Mouse (Mus musculus) CD8-positive naive resting alpha-beta T cell, adult 2 months (primary cell): ENCODE data around the gene Hhipl1.

ENCODE experiments used
- DNase-seq, 2 experiments: peaks; one replicate each; pipeline ENCODE4 v3.0.0; 2022; ENCODE audit warnings: low read depth in 2 of 2, low spot score in 2 of 2

Hhipl1 gene

GRCm38 (mm10) chr12:108305812-108306794 lies at the start of gene Hhipl1:
Gene Hhipl1 (plus strand): TSS chr12:108306270.
- no peak for DNase-seq

- DNase-seq = no peak
Observed at GRCm38 (mm10) chr12:108256734-108257133, 49.3 kb upstream of the Hhipl1 start.

DNA sequence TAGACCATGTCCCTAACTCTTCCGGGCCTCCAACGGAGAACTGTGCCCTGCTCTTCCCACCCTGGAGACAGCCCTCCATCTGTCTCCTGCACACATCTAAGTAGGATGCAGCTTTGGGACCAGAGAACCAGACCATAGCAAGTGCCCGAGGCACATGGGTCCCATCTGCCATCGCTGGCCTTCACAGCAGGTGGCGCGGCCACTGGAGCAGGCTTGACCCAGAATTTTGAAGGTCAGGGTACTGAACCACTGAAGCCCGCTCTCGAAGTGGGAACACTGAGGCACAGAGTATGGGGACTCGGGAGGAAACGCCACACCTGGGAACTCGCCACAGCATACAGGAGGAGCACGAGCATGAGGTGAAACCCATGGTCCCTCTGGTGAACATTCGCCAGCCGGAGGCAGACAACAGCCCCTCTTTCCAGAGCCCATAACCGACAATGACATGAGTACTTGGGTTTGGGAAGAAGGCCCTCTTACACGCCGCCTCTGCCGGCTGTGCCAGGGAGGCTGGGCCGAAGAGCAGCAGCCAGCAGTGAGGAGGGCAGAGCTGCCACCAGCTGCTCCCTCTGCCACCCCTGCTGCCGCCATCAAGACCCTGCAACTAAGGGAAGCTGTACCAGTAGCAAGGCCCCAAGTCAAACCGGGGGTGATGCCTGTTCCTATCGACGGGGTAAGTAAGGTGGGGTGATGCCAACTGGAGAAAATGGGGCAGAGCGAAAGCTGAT lies 46.6 kb upstream of the Hhipl1 start:
- DNase-seq = no peak

DNA sequence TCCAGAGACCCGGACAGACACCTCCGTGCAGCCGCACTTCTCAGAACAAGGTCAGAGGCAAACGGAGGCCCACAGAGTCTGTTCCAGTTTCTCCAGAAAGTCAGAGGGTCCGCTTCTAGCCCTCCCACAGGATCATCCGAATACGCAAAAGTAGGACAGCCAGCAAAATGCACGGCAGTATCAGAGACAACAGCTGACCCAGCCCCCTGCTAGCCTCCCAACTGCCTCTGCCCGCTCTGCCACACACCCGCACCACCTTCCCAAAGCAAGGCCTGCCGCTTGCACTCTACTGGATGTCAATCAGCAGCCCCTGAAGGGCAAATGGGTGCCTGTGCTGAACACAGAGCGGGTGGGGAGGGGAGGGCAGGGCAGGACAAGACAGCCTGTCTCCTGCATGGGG lies 45.1 kb upstream of the Hhipl1 start:
- no peak for DNase-seq

- no peak for DNase-seq
Observed at GRCm38 (mm10) chr12:108264918-108265317, 41.2 kb upstream of the Hhipl1 start.

DNA sequence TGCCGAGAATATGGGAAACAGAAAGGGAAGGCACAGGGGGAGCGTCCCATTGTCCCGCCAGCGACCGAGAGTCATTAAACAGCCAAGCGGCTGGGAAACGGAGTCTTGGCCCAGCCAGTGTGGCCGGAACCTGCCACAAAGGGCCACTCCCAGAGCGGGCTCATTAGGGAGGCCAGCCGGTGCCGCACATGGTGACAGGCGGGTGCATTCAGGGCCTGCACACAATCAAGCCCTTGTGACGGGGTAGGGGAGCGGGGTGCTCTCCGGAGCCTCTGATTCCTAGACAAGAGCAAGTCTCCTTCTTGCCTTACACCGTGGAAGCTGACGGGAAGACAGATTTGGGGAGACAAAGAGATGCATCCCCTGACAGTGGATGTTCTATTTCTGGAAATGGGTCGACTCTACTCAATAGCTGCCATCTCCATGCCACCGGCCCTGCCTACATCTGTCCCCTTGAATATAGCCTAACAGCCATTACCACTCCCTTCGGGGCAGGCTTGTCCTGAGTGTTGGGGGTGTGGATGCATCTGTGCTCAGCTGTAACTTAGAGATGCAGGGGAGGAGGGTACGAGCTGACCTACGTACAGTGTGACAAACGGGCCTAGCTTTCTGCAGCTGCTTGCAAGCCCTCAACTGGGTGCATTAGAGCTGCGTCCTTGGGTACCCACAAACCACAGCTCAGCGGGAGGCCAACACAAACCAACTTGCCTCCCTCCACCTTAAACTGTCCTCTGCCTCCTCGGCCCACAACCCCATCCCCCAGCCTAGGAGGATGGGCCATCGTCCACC lies 40.0 kb upstream of the Hhipl1 start:
- DNase-seq = no peak

DNA sequence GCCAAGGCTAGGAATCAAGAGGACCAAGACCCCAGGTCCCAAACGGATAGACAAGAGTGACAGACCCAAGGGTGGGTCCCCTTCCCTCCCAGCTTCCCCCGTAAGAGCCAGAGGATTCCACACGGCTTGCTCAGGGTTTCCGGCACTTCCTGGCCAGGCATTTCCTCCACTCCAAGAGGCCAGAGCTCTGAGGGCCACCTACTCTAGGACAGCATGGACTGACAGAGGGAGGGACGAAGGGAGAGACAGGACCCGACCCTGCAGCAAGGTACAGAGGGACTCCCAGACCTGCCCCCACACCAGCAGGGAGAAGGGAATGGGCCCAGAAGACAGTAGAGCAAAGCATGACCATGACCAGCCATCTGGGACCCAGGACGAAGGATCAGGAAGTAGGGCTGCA lies 38.4 kb upstream of the Hhipl1 start:
- no peak for DNase-seq

GRCm38 (mm10) chr12:108268970-108269369 lies 37.1 kb upstream of the Hhipl1 start:
- no peak for DNase-seq

GRCm38 (mm10) chr12:108269699-108270098 lies 36.4 kb upstream of the Hhipl1 start:
- DNase-seq = no peak

DNA sequence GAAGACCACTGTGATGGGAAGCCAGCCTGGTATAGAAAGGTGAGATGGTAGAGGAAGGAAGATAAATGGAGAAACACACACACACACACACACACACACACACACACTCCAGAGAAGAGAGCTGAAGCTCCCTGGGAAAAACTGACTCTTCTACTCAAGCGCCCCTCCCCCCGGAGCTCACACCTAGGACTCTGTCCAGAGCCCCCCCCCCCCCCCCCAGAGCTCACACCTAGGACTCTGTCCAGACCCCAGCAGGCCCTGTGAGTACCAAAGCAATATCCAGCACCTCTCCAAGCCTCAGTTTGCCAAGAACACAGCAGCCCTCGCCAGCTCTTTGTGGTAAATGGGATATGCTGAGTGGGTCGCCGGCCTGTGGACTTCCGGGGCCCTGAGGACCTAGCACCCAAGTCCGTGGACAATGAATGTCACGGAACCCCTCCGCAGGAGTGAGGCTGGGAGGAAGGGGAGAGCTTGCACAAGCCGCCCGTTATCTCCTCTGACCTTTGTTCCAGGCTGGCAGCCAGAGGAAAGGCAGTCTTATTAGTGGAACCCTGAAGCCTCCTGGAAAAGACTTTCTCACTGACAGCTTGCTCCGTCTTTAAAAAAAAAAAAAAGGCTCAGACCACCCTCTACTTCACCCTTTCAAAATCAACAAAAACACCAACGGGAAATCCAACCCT lies 35.7 kb upstream of the Hhipl1 start:
- DNase-seq = no peak

DNA sequence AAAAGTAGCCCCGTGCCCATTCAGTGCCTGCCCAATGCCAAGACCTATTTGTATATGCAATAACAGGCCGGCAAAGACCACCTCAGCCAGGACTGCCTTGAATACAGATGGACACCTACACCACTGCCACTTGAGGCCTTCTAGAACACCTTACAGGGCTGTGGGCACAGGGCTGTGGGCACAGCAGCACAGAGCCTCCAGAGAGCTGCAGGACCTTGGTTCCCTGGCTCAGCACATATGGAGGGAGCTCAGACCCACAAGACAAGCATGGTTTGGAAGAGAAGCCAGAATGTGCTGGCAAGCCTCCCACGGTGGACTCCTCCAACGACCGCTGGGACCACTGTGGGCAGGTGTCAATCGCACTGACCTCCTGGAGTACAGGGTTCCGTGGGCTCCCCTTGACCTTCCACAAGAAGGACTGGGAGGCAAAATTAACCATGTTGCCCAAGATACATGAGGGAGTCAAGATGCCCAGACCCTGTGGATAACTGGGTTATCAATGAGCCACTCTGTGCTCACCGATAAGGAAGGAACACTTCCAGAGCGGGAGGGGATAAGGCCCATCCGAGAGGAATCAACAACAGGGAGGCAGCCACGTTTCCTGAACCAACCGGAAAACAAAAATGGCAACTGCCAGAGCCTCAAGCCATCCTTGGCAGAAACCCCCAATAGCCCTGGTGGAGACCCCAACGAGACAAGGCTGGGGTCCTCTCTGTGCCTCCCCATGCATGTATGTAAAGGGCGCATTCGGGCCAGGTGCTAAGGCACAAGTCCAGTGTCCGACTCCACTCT lies 34.5 kb upstream of the Hhipl1 start:
- DNase-seq = no peak

DNA sequence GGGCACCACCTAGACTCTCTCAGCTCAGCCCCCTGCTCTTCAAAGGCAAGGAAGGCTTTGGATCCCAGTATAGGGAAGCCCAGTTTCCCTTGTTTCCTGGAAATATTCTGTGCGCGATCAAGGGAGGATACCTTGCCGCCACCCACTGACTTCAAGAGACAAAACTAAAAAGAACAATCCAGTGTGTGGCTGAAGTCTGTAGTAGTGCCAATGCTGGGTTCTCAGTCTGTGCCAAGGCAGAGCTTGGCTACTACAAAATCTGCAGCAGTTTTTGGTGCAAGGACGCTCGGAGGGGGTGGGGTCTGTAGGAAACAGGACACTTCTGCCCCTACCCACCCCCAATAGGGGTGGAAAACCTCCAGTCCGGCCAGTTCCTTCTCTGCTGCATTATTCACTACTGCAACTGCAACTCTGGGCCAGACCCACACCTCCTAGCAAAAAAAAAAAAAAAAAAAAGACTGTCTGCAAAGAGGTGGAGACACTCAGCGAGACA lies 33.9 kb upstream of the Hhipl1 start:
- DNase-seq = no peak

DNA sequence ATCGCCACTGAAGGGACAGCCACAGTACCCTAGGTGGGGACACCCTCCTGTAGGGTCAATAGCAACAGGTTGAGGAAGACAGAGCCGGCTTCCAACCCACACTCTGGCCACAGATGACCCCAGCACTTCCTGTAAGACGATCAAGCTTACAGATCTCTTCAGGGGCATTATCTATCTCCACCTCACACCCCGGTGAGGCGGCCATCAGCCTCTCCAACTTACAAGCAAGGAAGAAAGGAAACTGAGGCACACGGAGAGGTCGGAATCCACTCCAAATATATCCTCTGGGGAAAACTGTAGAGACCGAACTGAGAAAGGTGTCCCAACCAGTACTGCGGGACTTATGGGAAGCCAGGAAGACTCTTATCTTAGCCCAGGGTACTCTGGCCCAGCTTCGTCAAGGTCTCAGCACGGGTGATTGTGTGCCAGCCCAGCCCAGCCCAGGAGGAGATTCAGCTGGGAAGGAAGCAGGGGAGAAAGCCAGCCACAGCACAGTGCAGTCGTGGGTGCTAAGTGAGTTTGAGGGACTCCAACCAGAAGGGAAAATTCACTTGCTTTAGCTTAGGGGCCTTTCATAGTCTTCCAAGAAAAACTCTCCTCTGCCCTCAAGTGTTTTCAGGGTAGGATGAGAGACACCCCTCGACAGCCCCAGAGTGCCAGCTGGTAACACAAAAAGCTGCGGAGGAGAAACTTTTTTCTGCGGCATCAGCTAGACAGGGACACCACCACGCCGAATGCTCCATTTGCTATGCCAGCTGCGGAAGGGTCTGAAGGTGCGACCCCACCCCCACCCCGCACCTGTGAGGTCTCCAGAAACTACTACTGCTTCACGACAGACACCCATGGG lies 32.4 kb upstream of the Hhipl1 start:
- DNase-seq = no peak

- no peak for DNase-seq
Observed at GRCm38 (mm10) chr12:108274313-108274595, 31.8 kb upstream of the Hhipl1 start.

DNA sequence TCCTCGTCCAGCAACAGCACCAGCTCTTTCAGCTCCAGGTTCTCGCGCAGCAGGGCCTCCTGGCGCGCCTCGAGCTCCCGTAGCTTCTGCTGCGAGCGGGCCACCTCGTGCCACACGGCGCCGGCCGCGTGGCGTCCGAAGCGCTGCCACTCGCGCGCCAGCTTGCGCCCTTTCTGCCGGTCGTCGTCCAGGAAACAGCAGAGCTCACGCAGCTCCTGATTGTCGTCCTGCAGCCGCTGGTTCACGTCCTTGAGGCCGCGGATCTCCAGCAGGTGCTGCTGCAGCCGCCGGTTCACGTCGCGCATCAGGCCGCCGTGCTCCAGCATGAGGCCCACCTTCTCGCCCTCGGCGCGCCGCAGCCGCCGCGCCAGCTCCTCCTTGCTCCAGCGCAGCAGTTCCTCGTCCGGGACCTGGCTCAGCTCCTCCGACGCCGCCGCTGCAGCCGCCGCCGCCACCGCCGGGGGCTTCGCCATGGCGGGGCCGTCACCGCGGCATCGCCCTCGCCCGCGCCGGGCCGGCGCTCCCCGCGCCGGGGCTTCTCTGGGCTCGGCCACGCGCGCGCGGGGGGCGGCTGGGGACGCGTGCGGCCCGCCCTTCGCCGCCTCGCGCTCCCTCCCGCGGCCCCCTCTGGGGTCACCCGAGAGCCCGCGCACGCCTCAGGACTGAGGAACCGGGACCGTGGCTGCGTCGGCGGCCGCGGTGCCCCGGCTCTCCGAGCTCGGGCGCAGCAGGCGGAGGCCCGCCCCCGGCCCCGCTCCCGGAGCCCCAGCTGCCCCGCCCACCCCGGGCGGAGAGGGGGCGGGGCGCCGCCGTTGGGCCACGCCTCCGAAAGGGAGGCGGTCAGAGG lies 31.2 kb upstream of the Hhipl1 start, which contains the start of gene Ccdc85c:
Ccdc85c (minus strand) TSS at position 765 of the 847 bp plus-strand sequence.
- peak; percentile 45 to 49 for DNase-seq

- peak; percentile 95 to 96 for DNase-seq
Observed at GRCm38 (mm10) chr12:108275508-108275890, 30.6 kb upstream of the Hhipl1 start.

- DNase-seq = peak in 1 of 2 experiments; percentile 43
Observed at GRCm38 (mm10) chr12:108275920-108276822, 29.9 kb upstream of the Hhipl1 start.
